Mouse (Mus musculus): Measurements from ENCODE around the gene Bid. TPM values are rescaled to one million over a fixed set of nuclear protein-coding genes. Genes with fewer than 3 reads are reported as not detected.

The Bid gene
- polyA plus RNA-seq, 1 experiment = 28.9 TPM

- Histone ChIP-seq H3K27ac (ENCODE audit: insufficient read depth, low read depth, low read length) (no peak overlapping the region), H3K4me3 (ENCODE audit: insufficient read depth, low read length) (no peak overlapping the region), H3K4me1 (ENCODE audit: control insufficient read depth, insufficient read depth, low read length) (peaks cover 34% of the 10 kb centered on the region)
- TF ChIP-seq CTCF (IDR thresholded peaks at IDR 0.05; ENCODE audit: low read depth, low read length) = no peak
- no peak for TF ChIP-seq POLR2A (IDR thresholded peaks at IDR 0.05; ENCODE audit: borderline replicate concordance, low read depth, low read length)
Observed at GRCm38 (mm10) chr6:120951311-120951710, 34.7 kb upstream of the Bid start.

- no peak for TF ChIP-seq CTCF (IDR thresholded peaks at IDR 0.05; ENCODE audit: low read depth, low read length)
- TF ChIP-seq POLR2A (IDR thresholded peaks at IDR 0.05; ENCODE audit: borderline replicate concordance, low read depth, low read length) = no peak
- H3K4me1 ChIP-seq (ENCODE audit: control insufficient read depth, insufficient read depth, low read length) = peaks cover 9% of the 10 kb centered on the region
- H3K27ac ChIP-seq (ENCODE audit: insufficient read depth, low read depth, low read length) = no peak overlapping the region
- no peak overlapping the region for H3K4me3 ChIP-seq (ENCODE audit: insufficient read depth, low read length)
Observed at GRCm38 (mm10) chr6:120945510-120945909, 28.9 kb upstream of the Bid start.

GRCm38 (mm10) chr6:120943964-120944363 is 27.3 kb upstream of the Bid start:
- peaks cover 9% of the 10 kb centered on the region for H3K4me1 ChIP-seq (ENCODE audit: control insufficient read depth, insufficient read depth, low read length)
- no peak overlapping the region for H3K27ac ChIP-seq (ENCODE audit: insufficient read depth, low read depth, low read length)
- no peak overlapping the region for H3K4me3 ChIP-seq (ENCODE audit: insufficient read depth, low read length)
- no peak for TF ChIP-seq CTCF (IDR thresholded peaks at IDR 0.05; ENCODE audit: low read depth, low read length)
- TF ChIP-seq POLR2A (IDR thresholded peaks at IDR 0.05; ENCODE audit: borderline replicate concordance, low read depth, low read length) = no peak

GRCm38 (mm10) chr6:120943551-120943950 is 26.9 kb upstream of the Bid start:
- Histone ChIP-seq H3K27ac (ENCODE audit: insufficient read depth, low read depth, low read length) (no peak overlapping the region), H3K4me3 (ENCODE audit: insufficient read depth, low read length) (no peak overlapping the region), H3K4me1 (ENCODE audit: control insufficient read depth, insufficient read depth, low read length) (peaks cover 9% of the 10 kb centered on the region)
- TF ChIP-seq CTCF (IDR thresholded peaks at IDR 0.05; ENCODE audit: low read depth, low read length) (no peak), POLR2A (IDR thresholded peaks at IDR 0.05; ENCODE audit: borderline replicate concordance, low read depth, low read length) (no peak)

- Histone ChIP-seq H3K4me1 (ENCODE audit: control insufficient read depth, insufficient read depth, low read length) (peaks cover 9% of the 10 kb centered on the region), H3K4me3 (ENCODE audit: insufficient read depth, low read length) (no peak overlapping the region), H3K27ac (ENCODE audit: insufficient read depth, low read depth, low read length) (no peak overlapping the region)
- no peak for TF ChIP-seq CTCF (IDR thresholded peaks at IDR 0.05; ENCODE audit: low read depth, low read length)
- no peak for TF ChIP-seq POLR2A (IDR thresholded peaks at IDR 0.05; ENCODE audit: borderline replicate concordance, low read depth, low read length)
Observed at GRCm38 (mm10) chr6:120943079-120943478, 26.4 kb upstream of the Bid start.

GRCm38 (mm10) chr6:120941575-120941974 is 24.9 kb upstream of the Bid start:
- H3K4me3 ChIP-seq (ENCODE audit: insufficient read depth, low read length) = no peak overlapping the region
- peaks cover 16% of the 10 kb centered on the region for H3K4me1 ChIP-seq (ENCODE audit: control insufficient read depth, insufficient read depth, low read length)

GRCm38 (mm10) chr6:120941084-120941481 is 24.4 kb upstream of the Bid start:
- peaks cover 16% of the 10 kb centered on the region for H3K4me1 ChIP-seq (ENCODE audit: control insufficient read depth, insufficient read depth, low read length)
- no peak for TF ChIP-seq CTCF (IDR thresholded peaks at IDR 0.05; ENCODE audit: low read depth, low read length)
- no peak for TF ChIP-seq POLR2A (IDR thresholded peaks at IDR 0.05; ENCODE audit: borderline replicate concordance, low read depth, low read length)
- H3K4me3 ChIP-seq (ENCODE audit: insufficient read depth, low read length) = no peak overlapping the region
- no peak overlapping the region for H3K27ac ChIP-seq (ENCODE audit: insufficient read depth, low read depth, low read length)

More at GRCm38 (mm10) chr6:120941575-120941974, 24.9 kb upstream of the Bid start:
- TF ChIP-seq CTCF (IDR thresholded peaks at IDR 0.05; ENCODE audit: low read depth, low read length) (no peak), POLR2A (IDR thresholded peaks at IDR 0.05; ENCODE audit: borderline replicate concordance, low read depth, low read length) (no peak)
- H3K27ac ChIP-seq (ENCODE audit: insufficient read depth, low read depth, low read length) = no peak overlapping the region

GRCm38 (mm10) chr6:120940446-120941083 is 23.9 kb upstream of the Bid start:
- Histone ChIP-seq H3K4me3 (ENCODE audit: insufficient read depth, low read length) (no peak overlapping the region), H3K4me1 (ENCODE audit: control insufficient read depth, insufficient read depth, low read length) (peaks cover 16% of the 10 kb centered on the region), H3K27ac (ENCODE audit: insufficient read depth, low read depth, low read length) (no peak overlapping the region)
- no peak for TF ChIP-seq CTCF (IDR thresholded peaks at IDR 0.05; ENCODE audit: low read depth, low read length)
- no peak for TF ChIP-seq POLR2A (IDR thresholded peaks at IDR 0.05; ENCODE audit: borderline replicate concordance, low read depth, low read length)

- Histone ChIP-seq H3K27ac (ENCODE audit: insufficient read depth, low read depth, low read length) (no peak overlapping the region), H3K4me3 (ENCODE audit: insufficient read depth, low read length) (no peak overlapping the region), H3K4me1 (ENCODE audit: control insufficient read depth, insufficient read depth, low read length) (peaks cover 16% of the 10 kb centered on the region)
- no peak for TF ChIP-seq CTCF (IDR thresholded peaks at IDR 0.05; ENCODE audit: low read depth, low read length)
- no peak for TF ChIP-seq POLR2A (IDR thresholded peaks at IDR 0.05; ENCODE audit: borderline replicate concordance, low read depth, low read length)
Observed at GRCm38 (mm10) chr6:120939783-120940182, 23.1 kb upstream of the Bid start.

- no peak overlapping the region for H3K4me3 ChIP-seq (ENCODE audit: insufficient read depth, low read length)
- peaks cover 16% of the 10 kb centered on the region for H3K4me1 ChIP-seq (ENCODE audit: control insufficient read depth, insufficient read depth, low read length)
- TF ChIP-seq POLR2A (IDR thresholded peaks at IDR 0.05; ENCODE audit: borderline replicate concordance, low read depth, low read length) = no peak
- TF ChIP-seq CTCF (IDR thresholded peaks at IDR 0.05; ENCODE audit: low read depth, low read length) = no peak
- no peak overlapping the region for H3K27ac ChIP-seq (ENCODE audit: insufficient read depth, low read depth, low read length)
Observed at GRCm38 (mm10) chr6:120938763-120939450, 22.3 kb upstream of the Bid start.

All from bone marrow macrophage, adult 2 months (primary cell).